Mouse (Mus musculus) midbrain, embryonic 14.5 days (tissue): ENCODE measurements at regions not wholly inside any gene's neighbourhood (a gene's known extent, or its start where the extent isn't known, plus 50 kb on each side); places are given as distances from the start of the nearest gene placed in this dataset.
A peak's percentile ranks its signal among the peaks of the same experiment; 100 is the strongest.

Source experiments
- ATAC-seq: fragments of 200-750 bp; cut with Nextera tagmentation; 2 replicates; pipeline ENCODE4 v1.8.0; 2017; ENCODE audit warnings: moderate number of reproducible peaks, moderate library complexity; ENCODE audit not compliant: low FRiP score, low TSS enrichment
- DNase-seq: peaks from one replicate; pipeline ENCODE4 v3.0.0-alpha.2; 2015
- H3K27ac ChIP-seq: fragments of 300-500 bp; sonication (generic); replicated peaks from 2 replicates; pipeline ENCODE4 v1.5.1; 2014; ENCODE audit warnings: mild to moderate bottlenecking, low read depth, low read length, moderate library complexity
- H3K27me3 ChIP-seq: fragments of 300-500 bp; sonication (generic); 2 replicates; pipeline ENCODE4 v1.6.1; 2014; ENCODE audit warnings: low read length, control low read depth, mixed read lengths; ENCODE audit not compliant: control insufficient read depth, insufficient read depth
- H3K36me3 ChIP-seq: fragments of 300-500 bp; sonication (generic); 2 replicates; pipeline ENCODE4 v1.6.1; 2014; ENCODE audit warnings: low read length, control low read depth; ENCODE audit not compliant: control insufficient read depth, insufficient read depth
- H3K4me1 ChIP-seq: fragments of 300-500 bp; sonication (generic); 2 replicates; pipeline ENCODE4 v1.6.1; 2014; ENCODE audit warnings: mild to moderate bottlenecking, antibody characterized with exemption, low read length, control low read depth; ENCODE audit not compliant: control insufficient read depth, insufficient read depth
- H3K4me2 ChIP-seq: fragments of 300-500 bp; sonication (generic); 2 replicates; pipeline ENCODE4 v1.6.1; 2014; ENCODE audit warnings: mild to moderate bottlenecking, low read length, moderate library complexity
- H3K4me3 ChIP-seq: fragments of 300-500 bp; sonication (generic); replicated peaks from 2 replicates; pipeline ENCODE4 v1.5.1; 2014; ENCODE audit warnings: low read depth, low read length
- H3K9ac ChIP-seq: fragments of 300-500 bp; sonication (generic); replicated peaks from 2 replicates; pipeline ENCODE4 v1.6.1; 2014; ENCODE audit warnings: mild to moderate bottlenecking, low read length, moderate library complexity
- H3K9me3 ChIP-seq: fragments of 300-500 bp; sonication (generic); 2 replicates; pipeline ENCODE4 v1.6.1; 2016; ENCODE audit warnings: low read length, control low read depth, mixed read lengths; ENCODE audit not compliant: control insufficient read depth
- WGBS: fragments of 180-500 bp; shearing (Covaris S2); extraction: QIAGEN DNeasy Blood & Tissue Kit; methylation state at CpG from one replicate; pipeline ENCODE4 v1.1.7; 2014; 5-methylcytosine and 5-hydroxymethylcytosine counted together

DNA sequence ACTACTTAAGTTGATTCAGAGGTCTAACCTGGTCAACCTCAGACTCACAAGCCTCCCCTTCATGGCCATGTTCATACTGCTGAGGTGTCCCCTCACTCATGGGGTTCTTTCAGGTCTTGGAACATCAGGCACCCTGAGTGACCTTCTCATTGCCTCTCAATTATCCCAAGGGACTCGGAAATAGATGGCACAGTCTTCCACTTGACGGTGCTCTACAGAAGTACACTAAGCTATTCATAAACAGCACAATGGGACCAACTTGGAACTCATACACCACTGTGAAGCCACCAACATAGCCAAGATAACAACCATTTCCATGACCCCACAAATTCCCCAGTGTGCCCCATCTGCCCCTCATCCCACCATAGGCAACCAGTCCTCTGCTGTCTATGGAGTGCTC is 118.4 kb downstream of the Srek1 start:
- Histone ChIP-seq H3K9me3 (no peaks in the 10 kb centered on the region), H3K36me3 (no peaks in the 10 kb centered on the region), H3K4me3 (no peak overlapping the region), H3K9ac (no peak overlapping the region), H3K27me3 (no peaks in the 10 kb centered on the region), H3K27ac (no peak overlapping the region), H3K4me2 (no peak overlapping the region), H3K4me1 (no peaks in the 10 kb centered on the region; the same call in 1 of the 2 replicates)
- DNase-seq, result no peak
- 95% methylated on average over 2 of the region's 2 CpGs for WGBS
- ATAC-seq, result no peak

GRCm38 (mm10) chr13:103653216-103653615 is 121.2 kb downstream of the Srek1 start:
- Histone ChIP-seq H3K4me3 (no peak overlapping the region), H3K4me2 (no peak overlapping the region), H3K27me3 (no peaks in the 10 kb centered on the region), H3K4me1 (no peaks in the 10 kb centered on the region), H3K9me3 (no peaks in the 10 kb centered on the region), H3K9ac (no peak overlapping the region), H3K27ac (no peak overlapping the region), H3K36me3 (no peaks in the 10 kb centered on the region)
- DNase-seq, result no peak
- 91% methylated on average over 4 of the region's 4 CpGs for WGBS
- ATAC-seq, result no peak

GRCm38 (mm10) chr13:103649383-103649782 is 125.0 kb downstream of the Srek1 start:
- H3K4me2 ChIP-seq, result no peak overlapping the region
- H3K4me3 ChIP-seq, result no peak overlapping the region
- no peak for ATAC-seq
- no peaks in the 10 kb centered on the region for H3K4me1 ChIP-seq
- 92% methylated on average over 3 of the region's 3 CpGs for WGBS
- DNase-seq, result no peak
- H3K9ac ChIP-seq, result no peak overlapping the region
- H3K27me3 ChIP-seq, result no peaks in the 10 kb centered on the region
- H3K9me3 ChIP-seq, result no peaks in the 10 kb centered on the region
- H3K27ac ChIP-seq, result no peak overlapping the region
- no peaks in the 10 kb centered on the region for H3K36me3 ChIP-seq

GRCm38 (mm10) chr13:103648016-103648415 is 126.4 kb downstream of the Srek1 start:
- Histone ChIP-seq H3K27ac (no peak overlapping the region), H3K4me3 (no peak overlapping the region), H3K9me3 (no peaks in the 10 kb centered on the region), H3K36me3 (no peaks in the 10 kb centered on the region), H3K4me2 (no peak overlapping the region), H3K27me3 (no peaks in the 10 kb centered on the region), H3K9ac (no peak overlapping the region), H3K4me1 (no peaks in the 10 kb centered on the region; the same call in 1 of the 2 replicates)
- WGBS, result 83% methylated on average over 4 of the region's 4 CpGs
- DNase-seq (no peak), ATAC-seq (no peak)

DNA sequence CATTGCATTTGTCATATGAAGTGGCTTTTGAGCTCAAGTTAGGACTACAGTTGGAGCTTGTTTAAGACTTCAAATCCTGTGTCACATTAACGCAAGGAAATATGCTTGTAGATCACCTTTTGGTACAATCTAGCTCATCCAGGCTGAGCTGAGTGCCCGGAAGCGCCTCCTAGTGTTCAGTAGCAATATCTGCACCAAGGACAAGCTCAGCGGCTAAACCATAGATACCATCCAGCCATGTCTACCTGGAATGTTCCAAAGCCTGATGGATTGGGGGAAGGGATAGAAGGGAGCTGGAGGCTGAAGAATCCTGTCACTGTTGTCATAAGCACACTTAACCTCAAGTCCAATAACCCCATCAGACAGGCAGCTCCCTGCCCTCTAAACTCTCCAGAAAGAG is 128.4 kb downstream of the Srek1 start:
- DNase-seq (peak; percentile 47), ATAC-seq (no peak)
- Histone ChIP-seq H3K4me2 (no peak overlapping the region), H3K9ac (no peak overlapping the region), H3K4me1 (no peaks in the 10 kb centered on the region; the same call in 1 of the 2 replicates), H3K27me3 (no peaks in the 10 kb centered on the region), H3K4me3 (no peak overlapping the region), H3K36me3 (no peaks in the 10 kb centered on the region), H3K27ac (no peak overlapping the region), H3K9me3 (no peaks in the 10 kb centered on the region)
- WGBS, result 38% methylated on average over 4 of the region's 4 CpGs

DNA sequence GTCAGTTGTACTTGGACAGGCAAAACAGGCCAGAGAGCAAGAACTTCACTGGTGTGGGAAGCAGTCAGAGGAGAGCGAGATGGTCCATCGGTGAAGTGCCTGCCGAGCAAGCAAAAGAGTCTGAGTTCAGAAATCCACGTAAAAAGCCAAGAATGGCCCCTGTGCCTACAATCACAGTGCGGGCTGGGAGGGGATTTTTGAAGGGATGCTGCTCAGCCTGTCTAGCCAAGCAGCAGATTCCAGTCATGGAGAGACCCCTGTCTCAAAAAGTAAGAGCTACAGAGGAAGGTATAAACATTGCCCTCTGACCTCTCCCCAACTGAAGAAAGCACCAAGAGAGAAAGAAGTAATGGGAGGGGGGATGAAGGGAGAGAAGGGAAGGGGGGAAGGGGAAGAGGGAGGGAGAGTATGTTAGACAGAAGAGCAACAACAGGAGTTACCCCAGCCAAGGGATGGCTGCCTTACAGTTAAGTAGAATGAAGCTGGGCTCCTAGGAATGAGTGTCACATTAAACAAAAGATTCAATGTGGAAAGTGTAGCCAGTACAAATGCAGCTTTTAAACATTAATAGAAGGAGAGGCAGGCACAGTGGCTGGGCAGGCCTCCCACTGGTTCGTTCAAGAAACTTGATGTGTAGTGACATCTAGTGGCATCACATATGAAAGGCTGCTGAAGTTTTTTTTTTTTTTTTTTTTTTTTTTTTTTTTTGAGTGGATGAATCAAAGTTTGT is 130.2 kb downstream of the Srek1 start:
- ATAC-seq, result peak; percentile 76; the same call in 1 of the 2 replicates

DNA sequence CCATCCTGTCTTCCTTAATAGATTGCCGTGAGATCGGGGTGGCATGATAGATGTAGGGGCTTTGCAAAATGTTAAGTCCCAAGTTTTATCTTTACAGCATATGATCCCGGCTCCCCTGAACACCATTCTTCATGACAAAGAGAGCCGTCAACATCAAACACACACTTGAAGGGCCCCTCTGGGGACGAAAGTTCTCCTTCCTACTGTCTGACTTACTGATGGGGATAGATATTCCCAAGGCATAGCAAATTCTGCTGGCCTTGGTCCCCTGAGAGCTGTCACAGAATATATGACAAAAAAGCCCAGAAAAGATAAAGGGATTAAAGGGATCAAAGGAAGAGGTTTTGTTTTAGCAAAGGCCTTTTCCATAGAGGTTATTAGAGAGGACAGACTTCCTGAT is 130.9 kb downstream of the Srek1 start:
- H3K4me2 ChIP-seq, result no peak overlapping the region
- peak; percentile 20 for DNase-seq
- 24% methylated on average over 5 of the region's 5 CpGs for WGBS

More for the DNA sequence above, 130.2 kb downstream of the Srek1 start:
- Histone ChIP-seq H3K4me2 (no peak overlapping the region), H3K9me3 (no peaks in the 10 kb centered on the region), H3K27me3 (no peaks in the 10 kb centered on the region), H3K4me1 (no peaks in the 10 kb centered on the region; the same call in 1 of the 2 replicates), H3K36me3 (no peaks in the 10 kb centered on the region), H3K27ac (peak overlapping the region; percentile 52; the same call in 1 of the 2 replicates), H3K9ac (peak overlapping the region; percentile 31; the same call in 1 of the 2 replicates), H3K4me3 (no peak overlapping the region)
- DNase-seq, result peak; percentile 89
- WGBS, result 36% methylated on average over 6 of the region's 6 CpGs

GRCm38 (mm10) chr13:103642542-103643375 is 131.6 kb downstream of the Srek1 start:
- Histone ChIP-seq H3K27ac (no peak overlapping the region), H3K36me3 (no peaks in the 10 kb centered on the region), H3K4me1 (no peaks in the 10 kb centered on the region; the same call in 1 of the 2 replicates), H3K9ac (no peak overlapping the region), H3K9me3 (no peaks in the 10 kb centered on the region), H3K27me3 (no peaks in the 10 kb centered on the region), H3K4me3 (no peak overlapping the region), H3K4me2 (no peak overlapping the region)
- DNase-seq, result no peak
- WGBS, result 70% methylated on average over 10 of the region's 10 CpGs
- no peak for ATAC-seq

More for the DNA sequence above, 130.9 kb downstream of the Srek1 start:
- Histone ChIP-seq H3K9ac (no peak overlapping the region; the same call in 1 of the 2 replicates), H3K36me3 (no peaks in the 10 kb centered on the region), H3K27ac (no peak overlapping the region), H3K27me3 (no peaks in the 10 kb centered on the region), H3K4me3 (no peak overlapping the region), H3K9me3 (no peaks in the 10 kb centered on the region), H3K4me1 (no peaks in the 10 kb centered on the region; the same call in 1 of the 2 replicates)
- ATAC-seq, result no peak
